Mouse (Mus musculus): ENCODE data around the gene Slc5a10. TPM values are rescaled to one million over a fixed set of nuclear protein-coding genes. Genes with fewer than 3 reads are reported as not detected.

The Slc5a10 gene
- polyA plus RNA-seq, 1 experiment: not detected

- TF ChIP-seq POLR2A (IDR thresholded peaks at IDR 0.05; ENCODE audit: low read depth, low read length) (no peak), CTCF (IDR thresholded peaks at IDR 0.05; ENCODE audit: extremely low read depth, insufficient read length, insufficient replicate concordance, low read depth, low read length) (no peak)
- 78% methylated on average over 3 of the region's 3 CpGs for WGBS
- H3K27ac ChIP-seq (ENCODE audit: insufficient read depth, low read depth, low read length): no peak overlapping the region
- peaks cover 47% of the 10 kb centered on the region for H3K36me3 ChIP-seq (ENCODE audit: control insufficient read depth, insufficient read depth, low read length)
- H3K4me3 ChIP-seq (ENCODE audit: low read depth, low read length): no peak overlapping the region
- H3K27me3 ChIP-seq (ENCODE audit: control insufficient read depth, insufficient read depth, low read length): no peaks in the 10 kb centered on the region
- H3K4me1 ChIP-seq (ENCODE audit: control insufficient read depth, insufficient read depth, insufficient read length, low read length): no peaks in the 10 kb centered on the region
Measured at GRCm38 (mm10) chr11:61744460-61744859, 23.8 kb upstream of the Slc5a10 start.

- Histone ChIP-seq H3K4me3 (ENCODE audit: low read depth, low read length) (no peak overlapping the region), H3K4me1 (ENCODE audit: control insufficient read depth, insufficient read depth, insufficient read length, low read length) (no peaks in the 10 kb centered on the region), H3K36me3 (ENCODE audit: control insufficient read depth, insufficient read depth, low read length) (peaks cover 51% of the 10 kb centered on the region), H3K27me3 (ENCODE audit: control insufficient read depth, insufficient read depth, low read length) (no peaks in the 10 kb centered on the region), H3K27ac (ENCODE audit: insufficient read depth, low read depth, low read length) (no peak overlapping the region)
- 90% methylated on average over 3 of the region's 3 CpGs for WGBS
- TF ChIP-seq CTCF (IDR thresholded peaks at IDR 0.05; ENCODE audit: extremely low read depth, insufficient read length, insufficient replicate concordance, low read depth, low read length): no peak
- no peak for TF ChIP-seq POLR2A (IDR thresholded peaks at IDR 0.05; ENCODE audit: low read depth, low read length)
Measured at GRCm38 (mm10) chr11:61743768-61744167, 23.1 kb upstream of the Slc5a10 start.

GRCm38 (mm10) chr11:61740500-61740899, 19.9 kb upstream of the Slc5a10 start:
- 100% methylated on average over 1 of the region's 1 CpGs for whole genome bisulfite sequencing
- H3K36me3 ChIP-seq (ENCODE audit: control insufficient read depth, insufficient read depth, low read length): peaks cover 53% of the 10 kb centered on the region
- no peaks in the 10 kb centered on the region for H3K27me3 ChIP-seq (ENCODE audit: control insufficient read depth, insufficient read depth, low read length)
- no peak overlapping the region for H3K4me3 ChIP-seq (ENCODE audit: low read depth, low read length)
- no peak overlapping the region for H3K27ac ChIP-seq (ENCODE audit: insufficient read depth, low read depth, low read length)
- no peak for TF ChIP-seq POLR2A (IDR thresholded peaks at IDR 0.05; ENCODE audit: low read depth, low read length)
- TF ChIP-seq CTCF (IDR thresholded peaks at IDR 0.05; ENCODE audit: extremely low read depth, insufficient read length, insufficient replicate concordance, low read depth, low read length): no peak
- H3K4me1 ChIP-seq (ENCODE audit: control insufficient read depth, insufficient read depth, insufficient read length, low read length): no peaks in the 10 kb centered on the region

- WGBS: 55% methylated on average over 1 of the region's 1 CpGs
- Histone ChIP-seq H3K27ac (ENCODE audit: insufficient read depth, low read depth, low read length) (no peak overlapping the region), H3K27me3 (ENCODE audit: control insufficient read depth, insufficient read depth, low read length) (no peaks in the 10 kb centered on the region), H3K4me1 (ENCODE audit: control insufficient read depth, insufficient read depth, insufficient read length, low read length) (no peaks in the 10 kb centered on the region), H3K4me3 (ENCODE audit: low read depth, low read length) (no peak overlapping the region), H3K36me3 (ENCODE audit: control insufficient read depth, insufficient read depth, low read length) (peaks cover 54% of the 10 kb centered on the region)
- no peak for TF ChIP-seq POLR2A (IDR thresholded peaks at IDR 0.05; ENCODE audit: low read depth, low read length)
- TF ChIP-seq CTCF (IDR thresholded peaks at IDR 0.05; ENCODE audit: extremely low read depth, insufficient read length, insufficient replicate concordance, low read depth, low read length): no peak
Measured at GRCm38 (mm10) chr11:61737290-61737689, 16.7 kb upstream of the Slc5a10 start.

GRCm38 (mm10) chr11:61732672-61733071, 12.0 kb upstream of the Slc5a10 start:
- no peak overlapping the region for H3K27ac ChIP-seq (ENCODE audit: insufficient read depth, low read depth, low read length)
- TF ChIP-seq POLR2A (IDR thresholded peaks at IDR 0.05; ENCODE audit: low read depth, low read length) (no peak), CTCF (IDR thresholded peaks at IDR 0.05; ENCODE audit: extremely low read depth, insufficient read length, insufficient replicate concordance, low read depth, low read length) (no peak)
- H3K36me3 ChIP-seq (ENCODE audit: control insufficient read depth, insufficient read depth, low read length): peaks cover 52% of the 10 kb centered on the region
- WGBS: 64% methylated on average over 7 of the region's 7 CpGs
- no peaks in the 10 kb centered on the region for H3K4me1 ChIP-seq (ENCODE audit: control insufficient read depth, insufficient read depth, insufficient read length, low read length)
- no peak overlapping the region for H3K4me3 ChIP-seq (ENCODE audit: low read depth, low read length)
- no peaks in the 10 kb centered on the region for H3K27me3 ChIP-seq (ENCODE audit: control insufficient read depth, insufficient read depth, low read length)

- Histone ChIP-seq H3K27me3 (ENCODE audit: control insufficient read depth, insufficient read depth, low read length) (no peaks in the 10 kb centered on the region), H3K36me3 (ENCODE audit: control insufficient read depth, insufficient read depth, low read length) (peaks cover 30% of the 10 kb centered on the region), H3K4me3 (ENCODE audit: low read depth, low read length) (no peak overlapping the region), H3K4me1 (ENCODE audit: control insufficient read depth, insufficient read depth, insufficient read length, low read length) (no peaks in the 10 kb centered on the region), H3K27ac (ENCODE audit: insufficient read depth, low read depth, low read length) (no peak overlapping the region)
- TF ChIP-seq CTCF (IDR thresholded peaks at IDR 0.05; ENCODE audit: extremely low read depth, insufficient read length, insufficient replicate concordance, low read depth, low read length) (no peak), POLR2A (IDR thresholded peaks at IDR 0.05; ENCODE audit: low read depth, low read length) (no peak)
- 54% methylated on average over 2 of the region's 2 CpGs for WGBS
Measured at GRCm38 (mm10) chr11:61728037-61728436, 7.4 kb upstream of the Slc5a10 start.

- no peak overlapping the region for H3K27ac ChIP-seq (ENCODE audit: insufficient read depth, low read depth, low read length)
- TF ChIP-seq POLR2A (IDR thresholded peaks at IDR 0.05; ENCODE audit: low read depth, low read length) (no peak), CTCF (IDR thresholded peaks at IDR 0.05; ENCODE audit: extremely low read depth, insufficient read length, insufficient replicate concordance, low read depth, low read length) (no peak)
- 72% methylated on average over 5 of the region's 5 CpGs for WGBS
Measured at GRCm38 (mm10) chr11:61722077-61722476, 1.5 kb upstream of the Slc5a10 start.

GRCm38 (mm10) chr11:61719826-61720225, 800 bp downstream of the Slc5a10 start:
- Histone ChIP-seq H3K27ac (ENCODE audit: insufficient read depth, low read depth, low read length) (no peak overlapping the region), H3K4me1 (ENCODE audit: control insufficient read depth, insufficient read depth, insufficient read length, low read length) (no peaks in the 10 kb centered on the region)
- 80% methylated on average over 8 of the region's 8 CpGs for WGBS

More at GRCm38 (mm10) chr11:61722077-61722476, 1.5 kb upstream of the Slc5a10 start:
- Histone ChIP-seq H3K4me3 (ENCODE audit: low read depth, low read length) (no peak overlapping the region), H3K36me3 (ENCODE audit: control insufficient read depth, insufficient read depth, low read length) (no peaks in the 10 kb centered on the region), H3K4me1 (ENCODE audit: control insufficient read depth, insufficient read depth, insufficient read length, low read length) (no peaks in the 10 kb centered on the region), H3K27me3 (ENCODE audit: control insufficient read depth, insufficient read depth, low read length) (no peaks in the 10 kb centered on the region)

More at GRCm38 (mm10) chr11:61719826-61720225, 800 bp downstream of the Slc5a10 start:
- Histone ChIP-seq H3K4me3 (ENCODE audit: low read depth, low read length) (no peak overlapping the region), H3K36me3 (ENCODE audit: control insufficient read depth, insufficient read depth, low read length) (no peaks in the 10 kb centered on the region), H3K27me3 (ENCODE audit: control insufficient read depth, insufficient read depth, low read length) (no peaks in the 10 kb centered on the region)
- no peak for TF ChIP-seq POLR2A (IDR thresholded peaks at IDR 0.05; ENCODE audit: low read depth, low read length)
- TF ChIP-seq CTCF (IDR thresholded peaks at IDR 0.05; ENCODE audit: extremely low read depth, insufficient read length, insufficient replicate concordance, low read depth, low read length): no peak

All from small intestine, adult 2 months (tissue).